Mouse (Mus musculus) MN1 (cell line): Measurements from ENCODE around the gene Man1c1.

ENCODE experiments used
- DNase-seq: peaks from one replicate; pipeline ENCODE4 v3.0.0-alpha.2; 2016; ENCODE audit warnings: low spot score

Gene Man1c1

DNA sequence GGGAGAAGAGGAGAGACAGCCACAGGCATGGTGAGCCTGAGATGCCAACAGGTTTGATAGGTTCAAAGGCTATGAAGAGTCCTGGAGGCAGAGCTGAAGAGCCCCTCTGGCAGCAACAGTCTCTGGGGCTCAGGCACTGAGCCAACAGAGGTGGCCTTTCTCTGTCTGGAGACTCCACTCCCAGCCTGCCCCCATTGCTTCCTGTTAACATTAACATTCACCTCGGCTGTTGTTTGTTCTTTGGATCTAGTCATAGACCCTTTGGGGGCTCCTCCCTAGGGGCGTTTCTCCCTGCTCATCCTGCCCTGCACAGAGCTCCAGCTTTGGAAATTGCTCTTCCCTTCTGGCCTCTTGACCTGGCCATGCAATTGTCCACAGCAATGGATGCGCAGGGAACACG, 20.9 kb upstream of the Man1c1 start:
- no peak for DNase-seq

DNA sequence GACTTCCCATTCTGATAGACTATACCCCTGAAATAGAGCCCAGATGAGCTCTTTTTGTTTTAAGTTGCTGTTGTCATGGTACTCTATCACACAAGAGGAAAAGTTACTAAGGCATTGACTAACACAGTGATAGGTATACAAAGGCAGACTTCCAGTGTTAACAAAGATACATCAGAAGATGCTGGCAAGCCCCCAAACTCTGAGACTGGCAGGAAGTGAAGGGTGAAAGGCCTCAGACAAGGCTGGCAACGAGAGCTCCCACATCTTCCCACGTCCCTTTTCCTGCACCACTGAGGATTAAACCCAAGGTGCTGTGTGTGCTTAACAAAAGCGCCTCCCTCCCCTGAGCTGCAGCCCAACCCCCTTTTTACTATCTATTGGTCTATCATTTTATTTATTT, 19.2 kb upstream of the Man1c1 start:
- no peak for DNase-seq

DNA sequence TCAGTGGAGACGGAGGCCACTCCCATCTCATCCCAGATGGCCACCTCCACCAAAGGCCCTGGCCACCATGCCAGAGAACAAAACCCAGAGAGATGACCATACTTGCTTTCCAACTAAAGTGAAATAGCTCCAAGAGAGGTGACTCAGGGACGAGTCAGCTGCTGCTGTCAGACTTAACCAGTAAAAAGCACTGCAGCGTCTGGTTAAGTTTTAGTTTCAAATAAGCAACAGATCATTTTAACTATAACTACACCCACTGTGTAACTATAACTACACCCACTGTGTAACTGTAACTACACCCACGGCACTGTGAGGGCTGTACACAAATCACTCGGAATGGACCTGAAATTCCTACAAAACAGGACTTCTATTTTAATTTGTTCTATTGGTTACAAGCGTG, 17.0 kb upstream of the Man1c1 start:
- no peak for DNase-seq

GRCm38 (mm10) chr4:134720371-134720770, 16.3 kb upstream of the Man1c1 start:
- DNase-seq, result no peak

GRCm38 (mm10) chr4:134719489-134719888, 15.4 kb upstream of the Man1c1 start:
- DNase-seq, result no peak

GRCm38 (mm10) chr4:134713937-134714336, 9.8 kb upstream of the Man1c1 start:
- DNase-seq, result peak; percentile 91

GRCm38 (mm10) chr4:134705311-134705710, 1.2 kb upstream of the Man1c1 start:
- peak; percentile 33 for DNase-seq

GRCm38 (mm10) chr4:134704590-134704989, 500 bp upstream of the Man1c1 start:
- DNase-seq, result no peak

- DNase-seq, result peak; percentile 52
Measured at GRCm38 (mm10) chr4:134702981-134703834, 882 bp downstream of the Man1c1 start.

GRCm38 (mm10) chr4:134701934-134702333, 2.2 kb downstream of the Man1c1 start:
- DNase-seq, result peak; percentile 85

- DNase-seq, result no peak
Measured at GRCm38 (mm10) chr4:134700911-134701310, 3.2 kb downstream of the Man1c1 start.

GRCm38 (mm10) chr4:134693202-134693940, 10.7 kb downstream of the Man1c1 start:
- DNase-seq, result no peak

DNA sequence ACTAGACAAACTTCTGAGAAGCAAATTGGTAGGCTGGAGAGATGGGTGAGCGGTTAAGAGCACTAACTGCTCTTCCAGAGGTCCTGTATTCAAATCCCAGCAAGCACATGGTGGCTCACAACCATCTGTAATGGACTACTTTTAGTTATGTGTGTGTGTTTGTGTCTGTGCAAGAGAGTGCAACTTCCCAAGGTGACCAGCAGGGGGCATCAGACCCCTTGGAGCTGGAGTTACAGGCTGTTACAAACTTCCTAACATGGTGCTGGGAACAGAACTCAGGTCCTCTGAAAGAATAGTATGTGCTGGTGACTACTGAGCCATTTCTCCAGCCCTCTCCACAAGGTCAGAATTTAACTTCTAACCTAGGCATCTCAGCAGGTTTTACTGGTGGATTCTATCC, 11.7 kb downstream of the Man1c1 start:
- DNase-seq, result no peak

- DNase-seq, result no peak
Measured at GRCm38 (mm10) chr4:134686022-134686661, 17.9 kb downstream of the Man1c1 start.

- no peak for DNase-seq
Measured at GRCm38 (mm10) chr4:134684637-134685338, 19.3 kb downstream of the Man1c1 start.

- no peak for DNase-seq
Measured at GRCm38 (mm10) chr4:134683892-134684291, 20.2 kb downstream of the Man1c1 start.

DNA sequence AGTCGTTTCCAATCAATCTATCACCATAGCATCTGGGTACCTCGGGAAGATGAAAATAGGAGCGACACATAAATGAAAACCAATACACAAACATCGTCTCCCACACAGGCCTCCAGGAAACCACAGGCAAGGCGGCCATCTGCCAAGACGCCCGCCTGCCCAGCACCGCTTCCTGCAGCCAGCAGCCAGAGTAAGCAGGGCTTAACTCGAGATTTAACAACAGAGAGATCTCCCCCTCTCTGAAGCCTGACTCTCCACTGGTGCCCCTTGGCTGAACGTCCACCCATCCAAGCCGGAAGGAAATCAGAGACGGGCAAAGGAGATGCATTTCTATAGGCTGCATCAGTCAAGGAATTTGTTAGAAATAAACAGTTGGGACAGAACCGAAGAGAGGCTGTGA, 21.1 kb downstream of the Man1c1 start:
- DNase-seq, result no peak

DNA sequence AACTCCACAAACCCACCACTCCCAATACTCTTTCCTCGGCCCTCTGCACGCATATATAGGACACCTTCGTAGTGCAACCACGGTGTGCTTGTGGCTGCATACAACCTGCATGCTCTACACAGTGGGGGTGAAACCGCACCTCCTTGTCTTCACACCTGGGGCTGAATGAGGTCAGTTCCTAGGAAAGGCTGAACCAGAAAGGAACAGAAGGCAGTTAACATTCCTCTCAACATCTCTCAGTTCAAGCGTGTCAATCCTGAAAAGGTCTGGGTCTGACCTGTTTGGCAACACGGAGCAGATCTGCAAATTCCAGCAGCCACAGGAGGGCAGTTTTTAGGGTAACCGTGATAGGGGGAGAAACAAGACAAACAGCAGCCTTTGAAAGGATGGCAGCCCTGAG, 21.7 kb downstream of the Man1c1 start:
- DNase-seq, result no peak

DNA sequence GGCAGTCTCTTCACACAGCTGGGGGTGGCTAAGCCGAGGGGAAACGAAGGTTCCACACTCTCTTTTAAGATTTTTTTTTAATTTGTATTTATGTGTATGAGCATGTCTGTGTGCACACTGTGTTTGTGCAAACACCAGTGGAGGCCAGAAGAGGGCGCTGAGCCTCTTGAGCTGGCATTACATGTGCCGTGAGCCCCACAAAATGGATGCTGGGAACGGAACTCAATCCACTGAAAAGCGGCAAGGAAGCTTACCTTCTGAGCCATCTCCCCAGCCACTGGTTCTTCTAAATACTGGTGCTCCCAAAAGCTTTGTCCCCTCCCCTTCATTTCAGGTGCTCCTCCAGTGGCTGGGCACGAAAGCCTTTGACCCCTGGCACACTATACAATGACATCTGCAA, 22.3 kb downstream of the Man1c1 start:
- no peak for DNase-seq

DNA sequence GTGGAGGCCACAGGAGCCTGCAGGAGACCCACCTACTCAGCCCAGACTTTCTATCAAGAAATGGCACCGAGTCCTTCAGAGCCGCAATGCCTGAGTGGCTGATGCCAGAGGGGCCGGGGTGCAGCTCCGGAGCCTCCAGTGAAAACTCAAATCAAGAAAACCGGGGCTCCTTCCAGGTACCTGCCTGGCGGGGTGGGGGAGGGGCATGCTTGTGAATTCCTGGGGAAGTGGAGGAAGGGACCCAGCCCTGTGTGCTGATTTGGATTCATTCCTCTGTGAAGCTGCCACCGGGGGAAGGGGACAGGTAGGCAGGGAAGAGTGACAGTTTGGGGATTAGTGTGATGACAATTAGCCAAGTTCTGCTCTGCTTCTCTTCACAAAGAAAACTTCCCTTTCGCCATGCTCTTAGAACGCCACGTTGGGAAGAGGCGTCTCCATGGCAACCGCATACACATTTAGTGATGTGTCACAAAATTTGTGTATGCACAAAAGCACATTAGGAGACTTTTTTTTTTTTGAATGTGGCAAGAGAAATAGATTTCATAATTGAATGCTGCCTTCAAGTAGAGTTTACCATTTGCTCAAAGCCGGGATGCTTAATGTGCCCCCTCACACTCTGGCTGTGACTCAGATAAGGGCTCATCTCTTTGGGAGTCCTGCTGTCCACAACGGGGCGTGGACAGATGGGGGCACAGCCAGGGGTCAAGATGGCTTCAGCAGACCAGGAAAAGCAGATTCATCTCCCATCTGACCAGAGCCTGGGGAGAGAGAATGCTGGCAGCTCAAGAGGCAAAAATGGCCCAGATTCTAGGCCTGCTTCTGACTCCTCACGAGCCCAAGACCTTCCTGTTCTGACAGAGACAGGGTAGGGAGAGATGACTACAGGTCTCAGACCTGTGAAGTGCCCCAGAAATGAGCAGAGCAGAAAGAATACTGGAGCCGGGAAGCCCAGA, 26.3 kb downstream of the Man1c1 start:
- no peak for DNase-seq

- no peak for DNase-seq
Measured at GRCm38 (mm10) chr4:134675800-134676199, 28.3 kb downstream of the Man1c1 start.
